Comparison of ENCODE assay signal across 8 mouse cellular contexts in genomic region chr2:173335859-173336258, GRCm38 (mm10). TPM values are rescaled to one million over a fixed set of nuclear protein-coding genes. Genes with fewer than 3 reads are reported as not detected.
A peak's percentile ranks its signal among the peaks of the same experiment; 100 is the strongest.
DNase-seq lines count a peak whose midpoint lies in the region; ATAC-seq lines count a peak whose summit lies in the region.

No protein-coding gene starts in this region.

- peak overlapping the region; percentile 35; the same call in 1 of the 2 replicates for H3K9ac ChIP-seq in hindbrain, embryonic 13.5 days

- DNase-seq in ovary, adult 18-20 months (ENCODE audit: low spot score): peak; percentile 53
- no peak for DNase-seq in ovary, postnatal 10 days (ENCODE audit: low spot score)
- DNase-seq in gastrocnemius, postnatal 14 days: peak; percentile 83
- DNase-seq in layer of hippocampus, postnatal 14 days (ENCODE audit: low spot score in 2 of 2): peak; percentile 61 to 76
- DNase-seq in lung, postnatal 14 days: peak; percentile 83
- DNase-seq in right cerebral cortex, postnatal 36 days (ENCODE audit: low spot score in 2 of 2): peak; percentile 27 to 47
- DNase-seq in spleen, postnatal 10 days (ENCODE audit: low spot score in 2 of 2): no peak

- ATAC-seq in hindbrain, embryonic 13.5 days (ENCODE audit: low FRiP score): peak; percentile 50

- H3K27ac ChIP-seq in hindbrain, embryonic 13.5 days: peak overlapping the region; percentile 72

- peaks cover 52% of the 10 kb centered on the region for H3K4me1 ChIP-seq in hindbrain, embryonic 13.5 days (replicated peaks)

- H3K9me3 ChIP-seq in hindbrain, embryonic 13.5 days: no peaks in the 10 kb centered on the region

- H3K27me3 ChIP-seq in hindbrain, embryonic 13.5 days: peaks cover 23% of the 10 kb centered on the region; the same call in 1 of the 2 replicates

- no peaks in the 10 kb centered on the region for H3K36me3 ChIP-seq in hindbrain, embryonic 13.5 days

- no peak overlapping the region for H3K4me3 ChIP-seq in hindbrain, embryonic 13.5 days

- 31% methylated on average over 10 of the region's 10 CpGs for WGBS in hindbrain, embryonic 13.5 days

- no peak overlapping the region for H3K4me2 ChIP-seq in hindbrain, embryonic 13.5 days

- intact Hi-C loops in gastrocnemius, postnatal 14 days (cut with DNase I; ENCODE audit: low total_unique reads): loop anchor here (10.0 kb wide), 1 partner anchor 101 kb away; no protein-coding TSS in a partner anchor

RNA-seq across cellular contexts. Expression of gene Pmepa1, which starts 59.5 kb away (rescaled TPM):
- 10 to 100 TPM; 11.1 to 12.1 TPM for total RNA-seq in gastrocnemius, postnatal 14 days (2021)
- 4.7 and 5.2 TPM in 2 replicates for polyA plus RNA-seq in hindbrain, embryonic 13.5 days (2015; fragmentation: Nextera tagmentation; extraction: Ambion mirVana)
- 10 to 100 TPM; 28.6 to 35.0 TPM for total RNA-seq in layer of hippocampus, postnatal 14 days (2021)

Comparison
In these comparisons a context has a peak if more than half of its experiments do, and no peak if none do; other contexts are left out.
1. DNase-seq: peak in ovary, adult 18-20 months (single experiment), gastrocnemius, postnatal 14 days (single experiment), layer of hippocampus, postnatal 14 days (2 of 2), lung, postnatal 14 days (single experiment) and right cerebral cortex, postnatal 36 days (2 of 2); none in ovary, postnatal 10 days (single experiment) and spleen, postnatal 10 days (0 of 2).